Mouse (Mus musculus) liver, embryonic 16.5 days (tissue): ENCODE data around the gene P2rx1. TPM values are rescaled to one million over a fixed set of nuclear protein-coding genes. Genes with fewer than 3 reads are reported as not detected.

Source experiments
- ATAC-seq: fragments of 200-750 bp; cut with Nextera tagmentation; 2 replicates; pipeline ENCODE4 v1.8.0; 2017; ENCODE audit warnings: low read depth, mild to moderate bottlenecking, moderate number of reproducible peaks, moderate library complexity
- H3K27ac ChIP-seq: fragments of 300-500 bp; sonication (generic); 2 replicates; pipeline ENCODE4 v1.5.1; 2014; ENCODE audit warnings: mild to moderate bottlenecking, low read length
- H3K27me3 ChIP-seq: fragments of 300-500 bp; sonication (generic); 2 replicates; pipeline ENCODE4 v1.6.1; 2014; ENCODE audit warnings: low read depth, low read length, mixed read lengths; ENCODE audit not compliant: control insufficient read depth, insufficient read depth
- H3K36me3 ChIP-seq: fragments of 300-500 bp; sonication (generic); 2 replicates; pipeline ENCODE4 v1.6.1; 2014; ENCODE audit warnings: mild to moderate bottlenecking; ENCODE audit not compliant: control insufficient read depth, insufficient read depth
- H3K4me1 ChIP-seq: fragments of 300-500 bp; sonication (generic); 2 replicates; pipeline ENCODE4 v1.6.1; 2014; ENCODE audit warnings: low read depth, low read length, mixed read lengths; ENCODE audit not compliant: control insufficient read depth
- H3K4me2 ChIP-seq: fragments of 300-500 bp; sonication (generic); 2 replicates; pipeline ENCODE4 v1.6.1; 2014; ENCODE audit warnings: low read depth, low read length, mixed read lengths
- H3K4me3 ChIP-seq: fragments of 300-500 bp; sonication (generic); 2 replicates; pipeline ENCODE4 v1.5.1; 2014; ENCODE audit warnings: low read depth, mild to moderate bottlenecking, low read length
- H3K9ac ChIP-seq: fragments of 300-500 bp; sonication (generic); 2 replicates; pipeline ENCODE4 v1.6.1; 2014; ENCODE audit warnings: low read depth, low read length
- H3K9me3 ChIP-seq: fragments of 300-500 bp; sonication (generic); replicated peaks from 2 replicates; pipeline ENCODE4 v1.6.1; 2016; ENCODE audit warnings: low read length; ENCODE audit not compliant: control insufficient read depth
- WGBS: fragments of 180-500 bp; shearing (Covaris S2); extraction: QIAGEN DNeasy Blood & Tissue Kit; methylation state at CpG from one replicate; pipeline ENCODE4 v1.1.7; 2014; ENCODE audit not compliant: insufficient replicate concordance; 5-methylcytosine and 5-hydroxymethylcytosine counted together
- polyA plus RNA-seq: library from polyadenylated mRNA; unstranded; fragments of >200 nt; fragmentation: Nextera tagmentation; extraction: Ambion mirVana; gene quantifications from 2 replicates; pipeline ENCODE4 v1.2.1, GENCODE M21; 2015

P2rx1 gene
- polyA plus RNA-seq, 1 experiment from 2014 or later = 6.6 TPM

DNA sequence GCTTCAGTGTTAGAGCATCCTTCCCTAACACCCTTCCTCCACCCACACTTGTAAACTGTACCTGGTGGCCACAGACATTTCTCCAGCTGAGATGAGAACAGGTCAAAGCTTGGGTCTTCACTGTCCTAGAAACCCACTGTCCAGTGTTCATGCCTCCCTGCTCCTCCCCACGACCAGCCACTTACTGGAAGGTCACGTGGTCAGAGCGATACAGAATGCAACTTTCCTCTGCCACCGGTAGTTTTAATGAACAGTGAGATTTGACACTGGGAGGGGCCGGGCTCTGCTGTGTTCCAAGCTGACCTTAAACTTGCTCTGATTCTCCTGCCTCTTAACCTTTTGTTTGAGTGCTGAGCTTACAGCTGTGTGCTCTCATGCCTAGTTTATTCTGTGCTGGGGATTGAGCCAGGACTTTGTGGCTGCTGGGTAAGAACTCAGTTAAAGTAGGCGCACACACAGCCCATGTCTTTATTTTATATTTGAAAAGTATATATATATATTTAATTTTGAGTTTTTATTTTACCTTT, 45.4 kb downstream of the P2rx1 start:
- Histone ChIP-seq H3K36me3 (no peaks in the 10 kb centered on the region), H3K4me3 (no peak overlapping the region), H3K9me3 (no peaks in the 10 kb centered on the region), H3K27ac (no peak overlapping the region), H3K4me2 (no peak overlapping the region), H3K4me1 (peaks cover 14% of the 10 kb centered on the region), H3K9ac (no peak overlapping the region), H3K27me3 (no peaks in the 10 kb centered on the region)
- WGBS = 45% methylated on average over 6 of the region's 6 CpGs
- no peak for ATAC-seq

- 38% methylated on average over 4 of the region's 4 CpGs for WGBS
- no peaks in the 10 kb centered on the region for H3K36me3 ChIP-seq
- no peak for ATAC-seq
Measured at GRCm38 (mm10) chr11:73044789-73045188, 45.9 kb downstream of the P2rx1 start.

DNA sequence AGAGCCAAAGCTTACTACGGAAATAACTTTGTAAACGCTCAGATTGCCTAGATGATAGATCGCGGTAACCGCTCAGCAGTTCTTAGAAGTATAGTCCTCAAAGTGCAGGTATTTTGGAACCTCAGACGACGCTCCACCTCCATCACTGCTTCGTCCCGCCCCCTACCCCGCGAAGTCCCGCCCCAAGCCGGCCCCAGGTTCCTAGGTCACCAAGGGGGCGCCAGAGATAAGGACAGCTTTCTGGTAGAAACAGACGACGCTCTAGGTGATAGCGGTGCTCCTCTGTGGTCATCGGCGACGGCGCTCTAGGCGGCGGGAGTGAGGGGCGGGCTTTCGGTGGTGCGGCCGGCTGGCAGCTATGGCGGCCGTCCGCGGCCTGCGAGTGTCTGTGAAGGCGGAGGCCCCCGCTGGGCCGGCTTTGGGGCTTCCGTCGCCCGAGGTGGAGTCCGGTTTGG, 48.7 kb downstream of the P2rx1 start, which contains the start of gene Ncbp3:
Ncbp3 (plus strand) TSS at position 242 of the 455 bp plus-strand sequence.
- peak within 1 kb of the TSS; percentile 97 for H3K9ac ChIP-seq
- H3K27me3 ChIP-seq = no peaks in the 10 kb centered on the region
- peak within 1 kb of the TSS; percentile 95 for H3K4me3 ChIP-seq
- H3K4me1 ChIP-seq = peaks cover 14% of the 10 kb centered on the region
- H3K9me3 ChIP-seq = no peaks in the 10 kb centered on the region
- peak within 1 kb of the TSS; percentile 81 for H3K4me2 ChIP-seq
- peak; percentile 95 for ATAC-seq
- peak within 1 kb of the TSS; percentile 87 for H3K27ac ChIP-seq
- peaks cover 15% of the 10 kb centered on the region for H3K36me3 ChIP-seq
- WGBS = under 1% methylated on average over 39 of the region's 39 CpGs

More at GRCm38 (mm10) chr11:73044789-73045188, 45.9 kb downstream of the P2rx1 start:
- Histone ChIP-seq H3K4me1 (peaks cover 14% of the 10 kb centered on the region), H3K9ac (no peak overlapping the region), H3K27me3 (no peaks in the 10 kb centered on the region), H3K27ac (no peak overlapping the region), H3K4me2 (no peak overlapping the region), H3K4me3 (no peak overlapping the region), H3K9me3 (no peaks in the 10 kb centered on the region)

DNA sequence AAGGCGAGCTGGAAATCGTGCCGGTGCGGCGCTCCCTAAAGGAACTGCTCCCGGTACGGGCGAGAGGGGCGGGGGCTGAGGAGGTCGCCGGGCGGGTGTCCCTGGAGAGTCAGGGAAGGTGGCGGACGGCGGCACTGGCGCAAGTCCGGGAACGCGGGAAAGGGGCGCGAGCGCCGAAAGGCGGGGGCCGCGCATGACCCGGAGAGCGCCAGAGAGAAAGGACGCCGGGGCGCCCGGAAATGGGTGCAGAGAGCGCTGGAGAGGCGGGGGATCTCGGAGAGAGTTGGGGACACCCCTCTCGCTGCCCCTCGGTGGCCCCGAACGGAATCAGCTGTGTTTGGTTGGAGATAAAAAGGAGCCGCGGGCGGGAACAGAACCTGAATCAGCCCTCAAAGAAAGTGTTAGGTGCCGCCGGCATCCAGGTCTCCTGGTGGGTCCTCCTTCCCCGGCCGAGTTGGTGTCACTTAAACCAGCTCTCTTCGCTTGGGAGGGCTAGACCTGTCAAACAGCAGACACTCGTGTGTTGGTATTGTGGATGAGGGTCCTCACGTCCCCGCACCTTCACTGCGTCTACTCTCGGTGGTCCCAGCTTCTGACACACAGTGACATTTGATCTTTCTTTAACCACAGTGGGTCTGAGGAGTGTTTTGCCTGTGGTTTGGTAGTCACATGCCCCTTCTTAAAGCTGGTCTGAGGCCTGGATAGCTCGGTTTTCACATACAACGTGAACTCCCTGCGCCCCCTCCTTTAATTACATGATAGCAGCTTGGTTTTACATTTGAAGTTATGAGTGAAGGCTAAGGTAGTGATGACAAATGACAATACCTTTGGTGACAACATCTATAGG, 49.4 kb downstream of the P2rx1 start:
- peak; percentile 61 for ATAC-seq
- peaks cover 14% of the 10 kb centered on the region for H3K4me1 ChIP-seq
- H3K27ac ChIP-seq = peak overlapping the region; percentile 87
- H3K4me3 ChIP-seq = peak overlapping the region; percentile 95
- H3K4me2 ChIP-seq = peak overlapping the region; percentile 81
- H3K9me3 ChIP-seq = no peaks in the 10 kb centered on the region
- peaks cover 16% of the 10 kb centered on the region for H3K36me3 ChIP-seq
- no peaks in the 10 kb centered on the region for H3K27me3 ChIP-seq
- peak overlapping the region; percentile 97 for H3K9ac ChIP-seq
- WGBS = 2% methylated on average over 55 of the region's 55 CpGs

DNA sequence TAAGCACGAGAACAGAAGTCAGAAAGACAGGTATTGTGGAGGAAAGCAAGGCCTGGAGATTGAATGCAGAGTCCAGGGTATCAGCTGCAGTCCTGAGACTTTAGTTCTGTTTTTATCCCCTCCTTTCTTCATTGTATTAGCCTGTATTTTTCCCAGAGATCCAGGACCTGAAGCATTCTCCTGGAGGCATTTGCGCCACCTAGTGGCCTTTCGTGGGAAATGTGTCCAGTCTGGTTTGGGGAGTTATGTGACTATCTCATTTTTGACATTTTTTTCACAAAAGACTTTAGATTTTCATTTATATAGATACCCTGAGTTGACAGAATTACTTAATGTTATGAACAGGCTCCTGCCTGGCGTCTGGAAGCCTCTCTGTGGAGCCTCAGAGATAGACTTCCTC, 50.4 kb downstream of the P2rx1 start:
- ATAC-seq = no peak
- Histone ChIP-seq H3K36me3 (peaks cover 24% of the 10 kb centered on the region), H3K9ac (peak overlapping the region; percentile 97; the same call in 1 of the 2 replicates), H3K4me3 (peak overlapping the region; percentile 95), H3K9me3 (no peaks in the 10 kb centered on the region), H3K27me3 (no peaks in the 10 kb centered on the region), H3K4me2 (peak overlapping the region; percentile 81), H3K27ac (peak overlapping the region; percentile 5; the same call in 1 of the 2 replicates), H3K4me1 (peaks cover 14% of the 10 kb centered on the region)
- 5% methylated on average over 4 of the region's 4 CpGs for WGBS

DNA sequence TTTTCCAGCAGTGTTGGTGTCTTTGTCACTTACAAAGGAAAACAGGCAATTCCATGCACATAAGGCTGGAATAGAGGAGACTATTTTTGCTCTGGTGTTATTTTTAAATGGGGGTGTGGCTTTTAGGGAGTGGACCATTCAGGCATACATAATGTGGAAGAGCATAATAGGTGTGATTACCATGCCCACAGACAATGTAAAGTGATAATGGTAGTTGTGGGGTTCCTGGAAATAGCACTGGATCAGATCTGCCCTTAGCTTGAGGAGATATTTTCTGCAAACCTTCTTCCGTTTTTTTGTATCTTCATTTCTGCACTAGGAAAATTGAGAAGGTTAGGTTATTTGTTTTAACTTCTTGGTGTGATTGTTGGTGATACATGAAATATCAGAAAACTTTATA, 53.9 kb downstream of the P2rx1 start:
- peaks cover 31% of the 10 kb centered on the region for H3K36me3 ChIP-seq
- no peak overlapping the region for H3K27ac ChIP-seq
- no peak overlapping the region for H3K4me3 ChIP-seq
- WGBS = 56% methylated on average over 1 of the region's 1 CpGs
- ATAC-seq = no peak
- no peaks in the 10 kb centered on the region for H3K9me3 ChIP-seq
- H3K9ac ChIP-seq = no peak overlapping the region
- H3K4me2 ChIP-seq = no peak overlapping the region
- H3K27me3 ChIP-seq = no peaks in the 10 kb centered on the region
- peaks cover 18% of the 10 kb centered on the region for H3K4me1 ChIP-seq

GRCm38 (mm10) chr11:73057701-73058100, 58.8 kb downstream of the P2rx1 start:
- Histone ChIP-seq H3K9me3 (no peaks in the 10 kb centered on the region), H3K27me3 (no peaks in the 10 kb centered on the region), H3K27ac (no peak overlapping the region), H3K36me3 (peaks cover 16% of the 10 kb centered on the region), H3K4me3 (no peak overlapping the region), H3K9ac (no peak overlapping the region), H3K4me2 (no peak overlapping the region), H3K4me1 (peaks cover 10% of the 10 kb centered on the region)
- WGBS = 38% methylated on average over 5 of the region's 5 CpGs
- ATAC-seq = 0 out of 2 replicates have a peak, but pooled peaks have one; percentile 37

DNA sequence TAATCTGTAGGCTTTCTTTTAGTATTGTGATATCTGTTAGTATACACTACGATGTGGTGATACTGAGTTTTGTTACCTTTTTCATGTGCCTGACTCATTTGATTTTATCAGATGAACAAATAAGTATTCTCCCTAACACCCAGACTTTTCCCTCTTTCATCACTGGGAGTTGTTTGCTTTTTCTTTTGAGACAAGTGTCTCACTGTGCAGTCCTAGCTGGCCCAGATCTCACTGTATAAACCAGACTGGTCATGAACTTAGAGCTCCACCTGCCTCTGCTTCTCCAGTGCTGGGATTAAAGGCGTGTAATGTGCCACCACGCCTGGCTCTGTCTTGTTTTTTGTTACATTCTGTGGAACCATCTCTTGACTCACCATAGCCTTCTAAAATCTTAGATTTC, 60.7 kb downstream of the P2rx1 start:
- Histone ChIP-seq H3K9ac (no peak overlapping the region), H3K36me3 (peaks cover 7% of the 10 kb centered on the region), H3K9me3 (no peaks in the 10 kb centered on the region), H3K4me3 (no peak overlapping the region), H3K27me3 (no peaks in the 10 kb centered on the region), H3K4me2 (no peak overlapping the region), H3K27ac (no peak overlapping the region), H3K4me1 (peaks cover 10% of the 10 kb centered on the region)
- ATAC-seq = no peak
- whole genome bisulfite sequencing = 85% methylated on average over 3 of the region's 3 CpGs

DNA sequence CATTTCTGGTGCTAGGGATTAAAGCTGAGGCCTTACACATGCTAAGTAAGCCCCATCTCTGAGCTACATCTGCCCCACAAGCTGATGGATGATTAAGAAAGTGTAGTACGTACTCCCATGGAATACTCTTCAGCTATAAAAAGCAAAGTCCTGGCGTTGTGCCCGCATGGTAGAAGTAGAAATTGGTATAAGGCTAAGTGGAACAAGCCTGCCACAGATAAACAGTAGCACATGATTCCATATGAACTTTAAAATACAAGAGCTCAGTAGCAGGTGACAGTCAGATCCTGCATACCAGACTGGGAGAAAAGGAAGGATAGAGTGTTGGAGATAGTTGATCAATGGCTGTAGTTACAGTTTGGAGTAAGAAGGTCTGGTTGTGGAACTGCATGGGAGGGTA, 62.5 kb downstream of the P2rx1 start:
- no peak for ATAC-seq
- Histone ChIP-seq H3K9ac (no peak overlapping the region), H3K9me3 (no peaks in the 10 kb centered on the region), H3K4me1 (peaks cover 10% of the 10 kb centered on the region), H3K36me3 (peaks cover 6% of the 10 kb centered on the region), H3K4me2 (no peak overlapping the region), H3K27me3 (no peaks in the 10 kb centered on the region), H3K27ac (no peak overlapping the region), H3K4me3 (no peak overlapping the region)
- WGBS = 86% methylated on average over 3 of the region's 3 CpGs
